In genomic region chr13:4056211-4056610, GRCm38 (mm10) we compare ENCODE assay signal across 16 mouse cellular contexts. TPM values are rescaled to one million over a fixed set of nuclear protein-coding genes. Genes with fewer than 3 reads are reported as not detected.
"Had no signal": no experiment of that assay in that cellular context is flagged by ENCODE, and none has a peak within 500 bp of the region (broad histone marks: within the 10 kb centered on the region; RNA-seq: fewer than 3 reads in every experiment).

No protein-coding gene starts in this region.

- H3K36me3 ChIP-seq: neural tube, embryonic 15.5 days; stomach, embryonic 15.5 days had no signal

- DNase-seq: retina, postnatal 1 day; right cerebral cortex, adult 18-20 months; right cerebral cortex, postnatal 14 days; right cerebral cortex, postnatal 25 days; right cerebral cortex, postnatal 4 days; spleen, adult 18-20 months; thymus, adult 18-20 months; thymus, adult 2 months; thymus, postnatal 14 days; thymus, postnatal 25 days; thymus, postnatal 36 days; thymus, postnatal 4 days had no signal

- H3K4me2 ChIP-seq: neural tube, embryonic 15.5 days; stomach, embryonic 15.5 days had no signal

- H3K4me1 ChIP-seq: neural tube, embryonic 15.5 days had no signal

- H3K27me3 ChIP-seq: neural tube, embryonic 15.5 days; stomach, embryonic 15.5 days had no signal

- H3K27ac ChIP-seq: neural tube, embryonic 15.5 days; stomach, embryonic 15.5 days; stomach, postnatal 0 days had no signal

- H3K4me3 ChIP-seq: neural tube, embryonic 15.5 days; stomach, embryonic 15.5 days had no signal

- H3K9ac ChIP-seq: neural tube, embryonic 15.5 days; stomach, embryonic 15.5 days had no signal

- H3K9me3 ChIP-seq: neural tube, embryonic 15.5 days; stomach, embryonic 15.5 days had no signal

RNA-seq across cellular contexts. Expression of gene Akr1c14, which starts 7.4 kb away (rescaled TPM):
- total RNA-seq: neutrophil, adult 5-6 weeks had no signal
